Mouse (Mus musculus) CH12.LX (cell line): ENCODE measurements at regions not wholly inside any gene's neighbourhood (a gene's known extent, or its start where the extent isn't known, plus 50 kb on each side); places are given as distances from the start of the nearest gene placed in this dataset.

Experiments used
- DNase-seq: peaks from one replicate; pipeline ENCODE4 v3.0.0-alpha.2; 2013; ENCODE audit errors: extremely low read depth
- H3K27ac ChIP-seq: 2 replicates; pipeline ENCODE4 v1.5.1; 2012; ENCODE audit warnings: low read depth, mild to moderate bottlenecking, control low read depth, moderate library complexity; ENCODE audit not compliant: insufficient read depth
- H3K27me3 ChIP-seq: replicated peaks from 2 replicates; pipeline ENCODE3; 2012; ENCODE audit warnings: inconsistent platforms
- H3K36me3 ChIP-seq, 2 experiments: replicated peaks in 1 of 2; 2 replicates each; pipeline versions ENCODE3 to v1.6.1; 2012; ENCODE audit warnings: inconsistent platforms in 1 of 2, low read length in 1 of 2, mild to moderate bottlenecking in 1 of 2, mixed read lengths in 1 of 2, moderate library complexity in 1 of 2; ENCODE audit not compliant: control insufficient read depth in 1 of 2, insufficient read depth in 1 of 2
- H3K4me1 ChIP-seq, 2 experiments: 2 replicates each; pipeline ENCODE4 v1.6.1; 2012; ENCODE audit warnings: inconsistent platforms in 1 of 2, moderate library complexity in 1 of 2; ENCODE audit not compliant: insufficient read depth in 2 of 2, control insufficient read depth in 1 of 2
- H3K4me2 ChIP-seq: 2 replicates; pipeline ENCODE4 v1.6.1; 2012; ENCODE audit warnings: low read depth, mild to moderate bottlenecking, control low read depth; ENCODE audit not compliant: poor library complexity, insufficient read depth, severe bottlenecking
- H3K4me3 ChIP-seq, 3 experiments: fragments of 150-350 bp in 1 of 3; sonication (generic) in 1 of 3; replicated peaks in 1 of 3; 2 replicates each; pipeline versions ENCODE3 to v1.5.1; 2011 to 2012; ENCODE audit warnings: low read depth in 2 of 3, low read length in 2 of 3, mild to moderate bottlenecking in 2 of 3, moderate library complexity in 2 of 3, control low read depth in 1 of 3, improper control_type of control experiment in 1 of 3, inconsistent platforms in 1 of 3, mixed read lengths in 1 of 3; ENCODE audit not compliant: poor library complexity in 1 of 3
- H3K79me2 ChIP-seq: replicated peaks from 2 replicates; pipeline ENCODE4 v1.6.1; 2012; ENCODE audit warnings: mild to moderate bottlenecking, moderate library complexity; ENCODE audit not compliant: control insufficient read depth, poor library complexity, insufficient read depth, severe bottlenecking; ENCODE audit errors: extremely low read depth
- H3K9ac ChIP-seq: 2 replicates; pipeline ENCODE4 v1.6.1; 2012; ENCODE audit warnings: low read depth, mild to moderate bottlenecking, control low read depth, moderate library complexity; ENCODE audit not compliant: insufficient read depth
- H3K9me3 ChIP-seq: replicated peaks from 2 replicates; pipeline ENCODE3; 2012; ENCODE audit warnings: low read length, inconsistent platforms, mixed read lengths
- BHLHE40 ChIP-seq: IDR thresholded peaks from 2 replicates; pipeline ENCODE4 v1.6.1; 2011; ENCODE audit warnings: mild to moderate bottlenecking, low read depth, low read length, improper control_type of control experiment
- CTCF ChIP-seq, 2 experiments: IDR thresholded peaks in 1 of 2; conservative IDR thresholded peaks in 1 of 2; 2 replicates each; pipeline ENCODE4 v1.5.1; 2011 to 2012; ENCODE audit warnings: low read depth in 2 of 2, low read length in 2 of 2, improper control_type of control experiment in 1 of 2, inconsistent platforms in 1 of 2, mild to moderate bottlenecking in 1 of 2, moderate library complexity in 1 of 2
- ELF1 ChIP-seq: IDR thresholded peaks from 2 replicates; pipeline ENCODE4 v1.6.1; 2014; ENCODE audit warnings: low read depth, mild to moderate bottlenecking, inconsistent platforms, low read length, improper control_type of control experiment
- ETS1 ChIP-seq: conservative IDR thresholded peaks from 2 replicates; pipeline ENCODE4 v1.6.1; 2012; ENCODE audit warnings: low read depth, mild to moderate bottlenecking, inconsistent platforms, low read length, improper control_type of control experiment, moderate library complexity
- IRF4 ChIP-seq: IDR thresholded peaks from 2 replicates; pipeline ENCODE4 v1.6.1; 2014; ENCODE audit warnings: low read depth, mild to moderate bottlenecking, inconsistent platforms, low read length, improper control_type of control experiment
- JUND ChIP-seq: conservative IDR thresholded peaks from 2 replicates; pipeline ENCODE4 v1.6.1; 2011; ENCODE audit warnings: low read depth, low read length, improper control_type of control experiment
- MAX ChIP-seq: IDR thresholded peaks from 2 replicates; pipeline ENCODE4 v1.6.1; 2011; ENCODE audit warnings: low read length, improper control_type of control experiment
- MAZ ChIP-seq: IDR thresholded peaks from 2 replicates; pipeline ENCODE4 v1.6.1; 2012; ENCODE audit warnings: low read depth, mild to moderate bottlenecking, inconsistent platforms, low read length, improper control_type of control experiment, moderate library complexity
- MYC ChIP-seq: IDR thresholded peaks from 2 replicates; pipeline ENCODE4 v1.6.1; 2011; ENCODE audit warnings: low read depth, mild to moderate bottlenecking, improper control_type of control experiment, low read length
- POLR2A ChIP-seq: IDR thresholded peaks from 2 replicates; pipeline ENCODE4 v1.6.1; 2011; ENCODE audit warnings: low read depth, mild to moderate bottlenecking, improper control_type of control experiment, low read length
- POLR2AphosphoS2 ChIP-seq: IDR thresholded peaks from 2 replicates; pipeline ENCODE4 v1.6.1; 2011; ENCODE audit warnings: low read depth, low read length, improper control_type of control experiment
- RAD21 ChIP-seq: IDR thresholded peaks from 2 replicates; pipeline ENCODE4 v1.6.1; 2011; ENCODE audit warnings: low read depth, mild to moderate bottlenecking, low read length, improper control_type of control experiment, moderate library complexity
- RCOR1 ChIP-seq: conservative IDR thresholded peaks from 2 replicates; pipeline ENCODE4 v1.6.1; 2012; ENCODE audit warnings: low read depth, mild to moderate bottlenecking, inconsistent platforms, low read length, improper control_type of control experiment
- SMC3 ChIP-seq: IDR thresholded peaks from 2 replicates; pipeline ENCODE4 v1.6.1; 2011; ENCODE audit warnings: low read depth, low read length, improper control_type of control experiment
- TCF12 ChIP-seq: IDR thresholded peaks from 2 replicates; pipeline ENCODE4 v1.6.1; 2014; ENCODE audit warnings: low read depth, mild to moderate bottlenecking, inconsistent platforms, low read length, improper control_type of control experiment
- UBTF ChIP-seq: IDR thresholded peaks from 2 replicates; pipeline ENCODE4 v1.6.1; 2012; ENCODE audit warnings: low read depth, mild to moderate bottlenecking, inconsistent platforms, low read length, improper control_type of control experiment, moderate library complexity
- USF1 ChIP-seq: IDR thresholded peaks from 2 replicates; pipeline ENCODE4 v1.6.1; 2014; ENCODE audit warnings: low read depth, mild to moderate bottlenecking, inconsistent platforms, low read length, improper control_type of control experiment
- ZKSCAN1 ChIP-seq: IDR thresholded peaks from 2 replicates; pipeline ENCODE4 v1.6.1; 2012; ENCODE audit warnings: low read depth, inconsistent platforms, low read length, improper control_type of control experiment, borderline replicate concordance
- ZMIZ1 ChIP-seq: IDR thresholded peaks from 2 replicates; pipeline ENCODE4 v1.6.1; 2012; ENCODE audit warnings: low read depth, mild to moderate bottlenecking, inconsistent platforms, low read length, improper control_type of control experiment
- dilution Hi-C: fragments of 300-500 bp; cut with MboI; formaldehyde crosslinking; loops from 2 replicates; pipeline ENCODE4 v1.14.3; 2020; ENCODE audit warnings: low sequenced_read_pairs; ENCODE audit not compliant: extremely low pct_unique_long_range_greater_than_20kb, extremely low pct_ligation_motif_present
- in situ Hi-C: fragments of 300-500 bp; cut with MboI; formaldehyde crosslinking; loops from 3 replicates; pipeline ENCODE4 v1.14.3; 2019; ENCODE audit warnings: low sequenced_read_pairs, low pct_ligation_motif_present, low pct_unique_long_range_greater_than_20kb, mixed read lengths

DNA sequence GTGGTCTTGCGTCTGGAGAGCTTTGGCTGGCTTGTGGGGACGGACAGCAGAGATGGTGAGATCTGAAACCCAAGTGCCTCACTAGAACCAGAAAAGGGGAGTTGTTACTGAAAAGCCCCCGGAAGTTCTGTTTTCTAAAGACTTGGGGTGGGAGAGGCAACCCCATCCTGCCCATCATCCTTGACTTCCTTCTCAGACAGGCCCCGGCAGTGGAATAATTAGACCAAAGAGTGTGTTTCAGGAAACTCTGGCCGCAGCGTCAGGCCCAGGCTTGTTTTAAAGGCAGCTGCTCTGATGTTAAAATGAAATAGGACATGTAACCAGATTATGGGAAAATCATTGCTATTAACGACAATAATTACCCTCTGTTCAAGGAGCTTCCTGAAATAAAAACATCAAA, 172.9 kb downstream of the Gm12728 start:
- Histone ChIP-seq H3K36me3 (no peaks in the 10 kb centered on the region), H3K4me3 (no peak overlapping the region), H3K9me3 (no peaks in the 10 kb centered on the region), H3K9ac (no peak overlapping the region), H3K4me1 (no peaks in the 10 kb centered on the region), H3K27me3 (peaks cover 8% of the 10 kb centered on the region), H3K4me2 (no peak overlapping the region), H3K79me2 (no peaks in the 10 kb centered on the region), H3K27ac (no peak overlapping the region)
- in situ Hi-C loops (no loop called here), dilution Hi-C loops (no loop called here)
- no peak for TF ChIP-seq MYC
- no peak for TF ChIP-seq POLR2AphosphoS2
- TF ChIP-seq TCF12: no peak
- no peak for TF ChIP-seq BHLHE40
- no peak for TF ChIP-seq ELF1
- DNase-seq: no peak

DNA sequence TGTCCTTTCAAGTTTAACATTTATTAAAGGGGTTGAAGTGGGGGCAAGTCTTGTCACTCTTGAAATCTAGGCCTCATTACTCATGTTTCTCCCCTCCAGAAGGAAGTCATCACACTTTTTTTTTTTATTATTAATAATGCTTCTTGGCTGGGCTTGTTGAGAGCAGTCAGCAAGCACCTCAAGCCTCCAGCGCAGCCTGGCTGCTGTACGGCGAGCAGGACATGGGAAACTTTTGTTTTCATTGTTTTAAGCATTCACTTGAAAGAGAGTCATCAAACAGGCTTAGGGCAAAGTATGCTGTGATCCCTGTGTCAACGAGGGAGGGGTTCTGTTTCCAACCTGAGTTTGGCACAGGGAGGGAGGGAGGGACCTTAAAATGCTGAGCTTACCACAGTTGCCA, 178.7 kb downstream of the Gm12728 start:
- H3K27ac ChIP-seq: no peak overlapping the region
- H3K4me2 ChIP-seq: no peak overlapping the region
- dilution Hi-C loops: no loop called here
- TF ChIP-seq MAX (no peak), RAD21 (no peak), USF1 (no peak), BHLHE40 (no peak), POLR2A (no peak), MYC (no peak), SMC3 (no peak), ZMIZ1 (no peak), MAZ (no peak), ZKSCAN1 (no peak), CTCF (conservative IDR thresholded peaks at IDR 0.05 in 1 of 2, IDR thresholded peaks at IDR 0.05 in 1 of 2; ENCODE audit: low read depth in 2 of 2, low read length in 2 of 2) (no peak), JUND (no peak), RCOR1 (no peak), ETS1 (no peak), UBTF (no peak), IRF4 (no peak)
- H3K9ac ChIP-seq: no peak overlapping the region
- in situ Hi-C loops: no loop called here
- no peaks in the 10 kb centered on the region for H3K9me3 ChIP-seq
- H3K36me3 ChIP-seq: no peaks in the 10 kb centered on the region
- no peaks in the 10 kb centered on the region for H3K4me1 ChIP-seq
- H3K79me2 ChIP-seq: no peaks in the 10 kb centered on the region
- DNase-seq: no peak
- H3K4me3 ChIP-seq: no peak overlapping the region
- peaks cover 14% of the 10 kb centered on the region for H3K27me3 ChIP-seq
